Mouse (Mus musculus) myocyte (in vitro differentiated cells): Measurements from ENCODE around the gene Efnb2. TPM values are rescaled to one million over a fixed set of nuclear protein-coding genes. Genes with fewer than 3 reads are reported as not detected.

Source experiments
- H3K27me3 ChIP-seq: one replicate; pipeline ENCODE4 v1.6.1; 2011; ENCODE audit not compliant: control insufficient read depth, insufficient read depth, insufficient read length
- H3K36me3 ChIP-seq: one replicate; pipeline ENCODE4 v1.6.1; 2011; ENCODE audit not compliant: control insufficient read depth, insufficient read depth
- H3K4me2 ChIP-seq: one replicate; pipeline ENCODE4 v1.6.1; 2011; ENCODE audit warnings: low read depth, control low read depth
- H3K4me3 ChIP-seq: one replicate; pipeline ENCODE4 v1.5.1; 2011; ENCODE audit warnings: mild to moderate bottlenecking, control low read depth, moderate library complexity
- H3K79me2 ChIP-seq: one replicate; pipeline ENCODE4 v1.6.1; 2011; ENCODE audit not compliant: control insufficient read depth, insufficient read depth
- H3ac ChIP-seq: one replicate; pipeline ENCODE4 v1.6.1; 2011; ENCODE audit not compliant: control insufficient read depth, insufficient read length
- CEBPB ChIP-seq: IDR thresholded peaks from 2 replicates; pipeline ENCODE4 v1.6.1; 2011; ENCODE audit warnings: mild to moderate bottlenecking, moderate library complexity; ENCODE audit not compliant: poor library complexity, insufficient read depth, severe bottlenecking
- E2F4 ChIP-seq: IDR thresholded peaks from one replicate; pipeline ENCODE4 v1.6.1; 2011; ENCODE audit warnings: mild to moderate bottlenecking, control low read depth, moderate library complexity; ENCODE audit not compliant: insufficient read depth
- MAX ChIP-seq: IDR thresholded peaks from one replicate; pipeline ENCODE4 v1.6.1; 2011; ENCODE audit warnings: low read depth, mild to moderate bottlenecking, control low read depth
- MYOD1 ChIP-seq, 3 experiments: IDR thresholded peaks; one replicate each; pipeline ENCODE4 v1.6.1; 2011; ENCODE audit warnings: control low read depth in 2 of 3, low read depth in 2 of 3, mild to moderate bottlenecking in 2 of 3, moderate library complexity in 1 of 3; ENCODE audit not compliant: insufficient read length in 2 of 3, control insufficient read depth in 1 of 3
- MYOG ChIP-seq, 3 experiments: IDR thresholded peaks; one replicate each; pipeline ENCODE4 v1.6.1; 2011; ENCODE audit warnings: control low read depth in 2 of 3, low read depth in 2 of 3, mild to moderate bottlenecking in 2 of 3; ENCODE audit not compliant: insufficient read length in 2 of 3, control insufficient read depth in 1 of 3, insufficient read depth in 1 of 3
- POLR2A ChIP-seq: IDR thresholded peaks from one replicate; pipeline ENCODE4 v1.6.1; 2011; ENCODE audit warnings: low read depth, mild to moderate bottlenecking, control low read depth, moderate library complexity; ENCODE audit not compliant: insufficient read length
- POLR2AphosphoS2 ChIP-seq: IDR thresholded peaks from one replicate; pipeline ENCODE4 v1.6.1; 2011; ENCODE audit warnings: low read depth, control low read depth; ENCODE audit not compliant: insufficient read length
- REST ChIP-seq: IDR thresholded peaks from one replicate; pipeline ENCODE4 v1.6.1; 2011; ENCODE audit warnings: mild to moderate bottlenecking, control low read depth, moderate library complexity; ENCODE audit not compliant: insufficient read depth, insufficient read length
- SRF ChIP-seq: IDR thresholded peaks from one replicate; pipeline ENCODE4 v1.6.1; 2011; ENCODE audit warnings: low read depth; ENCODE audit not compliant: control insufficient read depth, insufficient read length
- TCF12 ChIP-seq: IDR thresholded peaks from one replicate; pipeline ENCODE4 v1.6.1; 2011; ENCODE audit warnings: mild to moderate bottlenecking, control low read depth; ENCODE audit not compliant: poor library complexity, insufficient read depth, severe bottlenecking
- TCF3 ChIP-seq: IDR thresholded peaks from one replicate; pipeline ENCODE4 v1.6.1; 2011; ENCODE audit warnings: low read depth, control low read depth; ENCODE audit not compliant: insufficient read length
- USF1 ChIP-seq: IDR thresholded peaks from one replicate; pipeline ENCODE4 v1.6.1; 2011; ENCODE audit warnings: low read depth, mild to moderate bottlenecking, control low read depth, moderate library complexity
- polyA plus RNA-seq: library from polyadenylated mRNA; unstranded; fragments of >200 nt; fragmentation: generic; extraction: Trizol; gene quantifications from one replicate; pipeline ENCODE4 v1.2.1, GENCODE M21; 2012; ENCODE audit warnings: missing spikeins

Efnb2 gene
- polyA plus RNA-seq, 1 experiment: 10.3 TPM

DNA sequence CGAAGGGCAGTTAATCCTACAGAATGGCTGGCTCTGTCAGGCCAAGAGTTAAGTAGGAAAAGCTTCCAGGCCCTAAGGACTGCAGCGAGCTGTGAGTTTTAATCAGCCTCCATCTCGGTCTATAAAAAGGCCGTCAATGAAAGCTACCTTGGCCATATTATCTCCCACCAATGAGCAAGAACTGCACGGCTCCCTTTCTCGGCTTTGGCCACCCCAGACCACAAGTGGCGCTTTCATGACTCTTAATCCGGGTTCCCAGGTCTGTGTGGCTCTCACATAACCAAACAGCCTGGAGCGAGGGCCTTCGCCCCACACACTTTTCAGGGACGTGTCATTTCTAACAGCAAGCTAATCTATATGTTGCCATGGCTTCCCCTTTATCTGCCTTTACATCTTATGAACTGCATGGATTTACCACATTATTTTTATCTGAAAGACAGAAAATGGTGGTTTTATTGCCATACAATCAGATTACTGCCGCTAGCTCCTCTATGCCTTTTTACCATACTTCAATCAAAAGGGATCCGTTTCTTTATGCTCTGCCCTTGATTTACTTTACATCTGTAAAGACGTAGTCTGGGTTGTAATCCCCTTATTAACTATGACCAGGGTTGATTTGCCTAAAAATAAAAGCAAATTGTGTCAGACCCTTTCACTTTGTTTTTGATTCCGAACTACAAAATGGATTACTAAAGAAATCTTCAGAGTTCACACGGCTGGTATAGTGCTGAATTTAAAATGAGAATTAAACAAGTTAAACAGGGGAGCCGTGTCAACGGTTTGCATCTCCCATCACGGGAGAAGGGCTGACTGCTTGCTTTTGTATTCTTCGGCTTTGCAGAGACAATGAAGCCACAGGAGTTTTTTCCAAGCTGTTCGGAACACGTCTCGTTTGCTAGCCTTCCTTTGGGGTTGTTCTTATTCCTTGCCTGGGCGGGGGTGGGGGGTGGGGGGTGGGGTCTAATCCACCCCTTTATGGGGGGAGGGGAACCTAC, 5.4 kb downstream of the Efnb2 start:
- H3K4me3 ChIP-seq: no peak overlapping the region
- no peaks in the 10 kb centered on the region for H3K36me3 ChIP-seq
- H3K79me2 ChIP-seq: peaks cover 96% of the 10 kb centered on the region
- H3K27me3 ChIP-seq: no peaks in the 10 kb centered on the region
- TF ChIP-seq MYOG (IDR thresholded peaks at IDR 0.05; ENCODE audit: control insufficient read depth in 1 of 3, insufficient read depth in 1 of 3, insufficient read length in 2 of 3, low read depth in 2 of 3) (no peak), MYOD1 (IDR thresholded peaks at IDR 0.05; ENCODE audit: control insufficient read depth in 1 of 3, insufficient read length in 2 of 3, low read depth in 2 of 3) (no peak), TCF3 (no peak), POLR2A (no peak), E2F4 (no peak), POLR2AphosphoS2 (no peak), TCF12 (no peak), REST (no peak), USF1 (no peak), CEBPB (no peak), SRF (no peak), MAX (no peak)
- H3K4me2 ChIP-seq: no peak overlapping the region
- H3ac ChIP-seq: no peak overlapping the region

DNA sequence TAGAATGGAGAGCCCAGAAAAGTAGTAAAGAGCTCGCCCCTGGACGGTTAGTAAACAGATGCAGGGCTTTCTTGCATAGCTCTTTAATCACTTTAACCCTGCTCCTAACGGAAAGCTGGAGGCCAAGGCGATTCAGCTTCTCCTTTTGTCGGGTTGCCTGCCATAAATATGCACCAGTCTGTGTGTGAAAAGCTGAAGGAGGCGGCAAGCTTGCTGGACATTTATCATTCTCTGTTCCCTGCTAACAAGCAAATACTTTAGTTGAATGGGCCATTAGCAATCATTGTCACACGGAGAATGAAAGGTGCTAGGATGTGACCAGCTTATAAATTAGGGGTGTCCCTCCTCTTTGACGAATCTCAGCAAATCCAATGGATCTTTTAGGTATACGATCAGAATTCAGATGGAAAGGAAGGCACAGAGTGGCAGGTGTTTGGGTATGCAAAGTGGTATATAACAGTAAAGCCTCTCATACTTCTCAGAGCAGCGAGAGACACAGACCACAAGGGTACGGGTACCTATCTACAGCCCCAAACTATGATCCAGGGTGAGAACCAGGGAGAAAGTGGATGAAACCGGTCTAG, 7.0 kb downstream of the Efnb2 start:
- H3K4me2 ChIP-seq: no peak overlapping the region
- no peaks in the 10 kb centered on the region for H3K27me3 ChIP-seq
- H3K4me3 ChIP-seq: no peak overlapping the region
- no peak overlapping the region for H3ac ChIP-seq
- H3K79me2 ChIP-seq: peaks cover 99% of the 10 kb centered on the region
- TF ChIP-seq TCF3 (no peak), SRF (no peak), MYOG (IDR thresholded peaks at IDR 0.05; ENCODE audit: control insufficient read depth in 1 of 3, insufficient read depth in 1 of 3, insufficient read length in 2 of 3, low read depth in 2 of 3) (no peak), REST (no peak), USF1 (no peak), E2F4 (no peak), MYOD1 (IDR thresholded peaks at IDR 0.05; ENCODE audit: control insufficient read depth in 1 of 3, insufficient read length in 2 of 3, low read depth in 2 of 3) (no peak), MAX (no peak), POLR2A (no peak), POLR2AphosphoS2 (no peak), TCF12 (no peak), CEBPB (no peak)
- no peaks in the 10 kb centered on the region for H3K36me3 ChIP-seq

DNA sequence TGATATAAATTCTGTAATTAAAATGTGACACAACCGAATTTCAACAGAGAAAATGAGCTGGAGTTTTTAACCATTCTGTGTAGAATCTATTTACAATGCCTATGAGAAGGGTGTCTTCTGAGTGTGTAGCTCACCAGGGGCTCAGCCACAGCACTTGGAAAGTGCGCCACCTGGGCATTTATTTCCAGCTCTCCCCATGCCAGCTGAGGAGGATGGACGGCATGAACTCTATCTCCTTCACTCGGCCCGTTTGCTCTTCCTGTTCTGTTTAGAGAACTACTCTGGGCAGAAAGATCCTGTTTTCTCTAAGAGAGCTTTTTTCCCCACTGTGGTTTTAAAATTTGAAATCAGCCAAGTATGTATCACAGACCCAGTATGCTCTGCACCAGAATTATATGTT, 7.7 kb downstream of the Efnb2 start:
- no peaks in the 10 kb centered on the region for H3K36me3 ChIP-seq
- TF ChIP-seq MYOD1 (IDR thresholded peaks at IDR 0.05; ENCODE audit: control insufficient read depth in 1 of 3, insufficient read length in 2 of 3, low read depth in 2 of 3) (no peak), SRF (no peak), USF1 (no peak), E2F4 (no peak), MAX (no peak), POLR2AphosphoS2 (no peak), POLR2A (no peak), REST (no peak), TCF12 (no peak)
- H3K4me2 ChIP-seq: no peak overlapping the region
- no peak overlapping the region for H3ac ChIP-seq
- no peak overlapping the region for H3K4me3 ChIP-seq
- H3K27me3 ChIP-seq: no peaks in the 10 kb centered on the region
- peaks cover 99% of the 10 kb centered on the region for H3K79me2 ChIP-seq

DNA sequence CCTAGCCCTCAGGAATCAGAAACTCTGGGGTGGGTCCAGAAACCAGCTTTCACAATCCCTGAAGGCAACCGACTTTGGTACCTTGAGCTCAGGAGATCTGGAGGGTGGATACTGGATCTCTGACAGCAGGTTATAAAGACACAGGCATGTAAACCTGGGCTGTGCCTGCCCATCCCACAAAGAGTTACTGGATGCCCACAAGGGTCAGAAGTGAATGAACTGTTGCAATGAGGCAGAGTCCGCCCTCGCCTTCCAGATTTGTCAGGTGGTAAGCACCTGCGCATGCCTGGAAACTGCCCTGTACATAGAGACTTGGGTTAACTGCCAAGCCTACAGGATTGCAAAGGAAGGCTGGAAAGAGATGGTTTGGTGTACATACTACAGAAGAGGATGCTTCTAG, 8.7 kb downstream of the Efnb2 start:
- Histone ChIP-seq H3K4me3 (no peak overlapping the region), H3K36me3 (no peaks in the 10 kb centered on the region), H3K27me3 (no peaks in the 10 kb centered on the region), H3ac (no peak overlapping the region), H3K79me2 (peaks cover 98% of the 10 kb centered on the region), H3K4me2 (no peak overlapping the region)
- TF ChIP-seq USF1 (no peak), TCF12 (no peak), POLR2A (no peak), REST (no peak), MYOD1 (IDR thresholded peaks at IDR 0.05; ENCODE audit: control insufficient read depth in 1 of 3, insufficient read length in 2 of 3, low read depth in 2 of 3) (no peak), TCF3 (no peak), MAX (no peak), E2F4 (no peak), POLR2AphosphoS2 (no peak), CEBPB (no peak), MYOG (IDR thresholded peaks at IDR 0.05; ENCODE audit: control insufficient read depth in 1 of 3, insufficient read depth in 1 of 3, insufficient read length in 2 of 3, low read depth in 2 of 3) (no peak), SRF (no peak)
